Mouse (Mus musculus): Measurements from ENCODE around the gene Arl5c. TPM values are rescaled to one million over a fixed set of nuclear protein-coding genes. Genes with fewer than 3 reads are reported as not detected.

Gene Arl5c
- polyA plus RNA-seq, 1 experiment from 2014 or later = 7.4 TPM

DNA sequence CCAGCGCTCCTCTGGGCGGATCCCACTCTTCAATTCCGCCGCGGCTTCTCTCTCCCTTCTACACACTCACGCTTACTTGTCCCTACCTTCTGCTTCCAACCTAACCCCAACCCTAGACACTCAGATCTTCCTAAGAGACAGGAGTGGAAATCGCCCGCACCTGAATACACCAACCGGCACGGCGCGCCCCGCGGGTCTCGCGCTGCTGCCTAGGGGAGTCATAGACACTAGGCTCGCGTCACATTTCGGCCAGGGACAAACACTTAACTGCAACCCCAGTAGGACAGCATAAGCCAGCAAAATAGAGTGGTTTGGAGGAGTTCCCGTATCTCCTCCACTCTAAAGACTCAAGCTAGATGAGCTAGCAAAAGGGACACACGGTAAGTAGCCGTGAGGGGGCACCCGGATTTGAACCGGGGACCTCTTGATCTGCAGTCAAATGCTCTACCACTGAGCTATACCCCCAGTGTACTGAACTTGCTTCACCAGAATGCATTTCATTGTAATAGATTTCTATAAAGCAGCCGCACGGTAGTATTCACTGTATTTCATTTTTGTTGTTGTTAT, 7.4 kb downstream of the Arl5c start:
- WGBS (ENCODE audit: insufficient replicate concordance) = under 1% methylated on average over 26 of the region's 26 CpGs
- ATAC-seq (ENCODE audit: low read depth) = peak; percentile 85
- H3K4me1 ChIP-seq (ENCODE audit: control insufficient read depth, low read depth, low read length) = peaks cover 29% of the 10 kb centered on the region

DNA sequence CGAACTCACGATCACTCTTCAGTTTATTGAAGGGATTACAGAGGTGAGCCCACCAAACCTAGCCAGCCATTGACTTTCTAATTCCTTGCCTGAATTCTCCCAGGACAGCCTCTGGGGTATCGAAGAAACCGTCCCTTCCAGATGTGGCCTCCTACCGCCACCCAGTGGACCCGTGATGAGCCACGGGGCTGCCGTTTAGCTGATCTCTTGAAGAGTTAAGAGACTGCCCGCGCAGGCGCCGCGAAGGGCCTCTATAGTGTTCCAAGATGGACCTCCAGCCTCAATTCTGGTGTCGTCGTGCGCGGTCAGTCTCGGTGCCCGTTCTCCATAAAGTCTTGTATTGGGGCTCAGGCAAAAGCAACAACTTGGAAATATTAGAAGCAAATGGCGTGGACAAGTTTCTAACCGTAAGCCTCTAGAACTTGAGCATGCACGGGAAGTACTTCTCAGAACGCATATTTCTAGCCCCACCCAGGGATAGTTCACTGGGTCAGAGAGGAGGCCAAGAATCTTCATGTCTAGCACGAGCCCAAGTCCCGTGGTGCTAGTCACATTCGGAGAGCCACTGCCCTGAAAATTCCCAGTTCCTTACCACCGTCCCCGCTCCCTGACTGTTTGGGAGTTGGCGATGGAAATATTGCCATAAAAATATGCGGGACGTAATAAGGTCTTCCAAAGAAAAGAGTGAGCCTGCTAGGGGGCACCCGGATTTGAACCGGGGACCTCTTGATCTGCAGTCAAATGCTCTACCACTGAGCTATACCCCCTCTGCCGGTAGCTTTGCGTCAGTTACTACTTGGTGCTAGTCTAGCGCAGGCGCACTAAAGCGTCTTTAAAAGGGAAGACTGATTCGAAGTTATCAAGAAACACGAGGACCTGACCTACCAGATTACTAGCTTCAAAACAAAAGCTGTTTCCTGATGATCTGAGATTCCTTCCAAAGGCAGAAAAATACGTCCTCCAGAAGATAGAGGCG, 8.1 kb downstream of the Arl5c start:
- under 1% methylated on average over 42 of the region's 42 CpGs for WGBS (ENCODE audit: insufficient replicate concordance)
- peak overlapping the region; percentile 87 for H3K4me3 ChIP-seq (ENCODE audit: low read depth, low read length)
- no peaks in the 10 kb centered on the region for H3K9me3 ChIP-seq (replicated peaks; ENCODE audit: control insufficient read depth, low read length)
- H3K9ac ChIP-seq (ENCODE audit: low read depth, low read length) = peak overlapping the region; percentile 83
- no peaks in the 10 kb centered on the region for H3K36me3 ChIP-seq (ENCODE audit: control insufficient read depth, insufficient read depth)
- ATAC-seq (ENCODE audit: low read depth) = peak; percentile 76
- peaks cover 30% of the 10 kb centered on the region for H3K27me3 ChIP-seq (ENCODE audit: control insufficient read depth, insufficient read depth, low read depth, low read length)
- H3K27ac ChIP-seq (ENCODE audit: low read length) = peak overlapping the region; percentile 90
- H3K4me1 ChIP-seq (ENCODE audit: control insufficient read depth, low read depth, low read length) = peaks cover 29% of the 10 kb centered on the region
- peak overlapping the region; percentile 92 for H3K4me2 ChIP-seq (ENCODE audit: low read depth, low read length)

More for the DNA sequence above, 7.4 kb downstream of the Arl5c start:
- peak overlapping the region; percentile 87 for H3K4me3 ChIP-seq (ENCODE audit: low read depth, low read length)
- peak overlapping the region; percentile 92 for H3K4me2 ChIP-seq (ENCODE audit: low read depth, low read length)
- H3K9ac ChIP-seq (ENCODE audit: low read depth, low read length) = peak overlapping the region; percentile 83
- peak overlapping the region; percentile 90 for H3K27ac ChIP-seq (ENCODE audit: low read length)
- peaks cover 30% of the 10 kb centered on the region for H3K27me3 ChIP-seq (ENCODE audit: control insufficient read depth, insufficient read depth, low read depth, low read length)
- H3K36me3 ChIP-seq (ENCODE audit: control insufficient read depth, insufficient read depth) = no peaks in the 10 kb centered on the region
- H3K9me3 ChIP-seq (replicated peaks; ENCODE audit: control insufficient read depth, low read length) = no peaks in the 10 kb centered on the region

DNA sequence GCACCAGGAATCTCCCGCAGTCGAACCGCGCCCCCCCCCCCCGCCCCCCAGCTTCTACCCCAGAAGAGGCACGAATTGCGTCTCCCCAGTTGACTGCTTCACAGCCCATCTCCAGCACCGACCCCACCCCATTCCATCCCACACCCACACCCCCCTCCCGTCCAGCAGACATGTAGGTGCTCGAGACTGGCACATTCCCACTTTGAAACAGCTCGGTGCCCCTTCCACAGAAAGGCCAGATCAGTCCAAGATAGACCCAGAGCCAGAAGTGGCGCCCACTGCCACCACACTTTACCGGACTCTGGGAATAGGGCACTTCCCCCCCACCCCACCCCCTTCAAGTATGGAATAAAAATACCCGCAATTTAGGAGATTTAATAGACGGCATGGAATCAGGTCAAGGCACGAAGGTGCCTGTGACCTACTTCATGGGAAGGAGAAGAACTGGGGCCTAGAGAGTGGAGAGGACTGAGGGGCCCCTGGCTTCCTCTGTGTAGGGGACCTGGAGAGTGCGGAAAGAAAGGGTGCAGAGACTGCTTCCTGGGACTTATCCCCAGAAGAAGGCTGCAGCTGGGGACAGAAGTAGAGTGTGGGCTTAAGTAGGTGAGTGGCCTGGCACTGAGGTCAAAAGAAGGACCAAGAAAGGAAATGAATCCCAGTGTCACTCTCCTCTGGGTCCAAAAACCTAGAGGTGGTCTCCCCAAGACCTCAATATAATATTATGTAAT, 9.1 kb downstream of the Arl5c start:
- H3K9ac ChIP-seq (ENCODE audit: low read depth, low read length) = no peak overlapping the region
- H3K4me3 ChIP-seq (ENCODE audit: low read depth, low read length) = peak overlapping the region; percentile 87
- WGBS (ENCODE audit: insufficient replicate concordance) = 30% methylated on average over 16 of the region's 17 CpGs

DNA sequence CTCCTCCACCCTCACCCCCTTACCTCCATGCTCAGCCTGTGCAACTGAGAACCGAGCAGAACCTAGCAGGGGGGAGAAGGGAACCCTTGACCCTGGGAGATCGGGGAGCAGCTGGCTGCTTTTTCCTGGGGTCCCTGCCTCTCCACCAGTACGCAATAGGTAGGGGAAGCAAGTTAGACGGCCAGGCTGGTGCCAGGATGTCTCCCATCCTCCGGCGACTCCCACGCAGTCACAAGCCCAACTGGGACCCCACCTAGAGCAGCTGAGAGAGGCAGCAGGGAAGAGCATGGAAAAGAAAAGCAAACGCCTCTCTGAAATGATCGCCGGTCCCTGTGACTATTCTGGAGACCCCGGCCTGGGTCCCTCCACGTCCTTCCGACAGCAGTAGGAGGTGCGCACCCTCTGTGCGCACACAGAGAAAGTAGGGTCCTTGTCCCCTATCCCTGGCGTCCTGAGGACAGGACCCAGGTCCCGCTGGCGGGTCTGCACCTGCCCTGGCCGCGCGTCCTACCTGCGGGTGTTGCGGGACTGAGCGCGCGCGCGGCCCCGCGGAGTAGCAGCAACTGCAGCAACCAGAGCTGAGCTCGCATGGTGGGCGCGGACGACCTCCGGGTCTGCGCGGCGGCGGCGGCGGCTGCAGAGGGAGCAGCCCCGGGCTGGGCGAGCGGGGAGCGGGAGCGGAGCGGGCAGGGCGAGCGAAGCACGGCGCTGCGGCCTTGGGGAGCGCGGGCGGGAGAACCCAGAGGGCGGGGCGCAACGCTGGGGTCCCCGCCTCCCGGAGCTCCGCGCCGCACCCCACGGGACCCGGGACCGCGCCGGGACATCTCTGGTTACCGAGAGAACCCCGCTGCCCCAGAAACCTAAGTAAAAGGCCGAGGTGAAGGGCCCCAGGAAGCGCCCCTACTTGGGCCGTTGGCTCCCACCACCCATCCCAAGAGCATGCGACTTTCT, 10.0 kb downstream of the Arl5c start, which contains the start of gene Plxdc1:
Gene Plxdc1 (minus strand): TSS at position 718 of the 951 bp plus-strand sequence.
- peaks cover 30% of the 10 kb centered on the region for H3K27me3 ChIP-seq (ENCODE audit: control insufficient read depth, insufficient read depth, low read depth, low read length)
- H3K36me3 ChIP-seq (ENCODE audit: control insufficient read depth, insufficient read depth) = no peaks in the 10 kb centered on the region
- no peak within 1 kb of the TSS for H3K27ac ChIP-seq (ENCODE audit: low read length)
- ATAC-seq (ENCODE audit: low read depth) = no peak
- H3K4me3 ChIP-seq (ENCODE audit: low read depth, low read length) = peak within 1 kb of the TSS; percentile 87
- WGBS (ENCODE audit: insufficient replicate concordance) = 4% methylated on average over 74 of the region's 74 CpGs
- H3K4me1 ChIP-seq (ENCODE audit: control insufficient read depth, low read depth, low read length) = peaks cover 29% of the 10 kb centered on the region
- H3K9ac ChIP-seq (ENCODE audit: low read depth, low read length) = peak within 1 kb of the TSS; percentile 53
- H3K4me2 ChIP-seq (ENCODE audit: low read depth, low read length) = peak within 1 kb of the TSS; percentile 92
- H3K9me3 ChIP-seq (replicated peaks; ENCODE audit: control insufficient read depth, low read length) = no peaks in the 10 kb centered on the region

More for the DNA sequence above, 9.1 kb downstream of the Arl5c start:
- no peak overlapping the region for H3K27ac ChIP-seq (ENCODE audit: low read length)
- H3K36me3 ChIP-seq (ENCODE audit: control insufficient read depth, insufficient read depth) = no peaks in the 10 kb centered on the region
- ATAC-seq (ENCODE audit: low read depth) = no peak
- peak overlapping the region; percentile 92 for H3K4me2 ChIP-seq (ENCODE audit: low read depth, low read length)
- H3K9me3 ChIP-seq (replicated peaks; ENCODE audit: control insufficient read depth, low read length) = no peaks in the 10 kb centered on the region
- peaks cover 29% of the 10 kb centered on the region for H3K4me1 ChIP-seq (ENCODE audit: control insufficient read depth, low read depth, low read length)
- H3K27me3 ChIP-seq (ENCODE audit: control insufficient read depth, insufficient read depth, low read depth, low read length) = peaks cover 30% of the 10 kb centered on the region

DNA sequence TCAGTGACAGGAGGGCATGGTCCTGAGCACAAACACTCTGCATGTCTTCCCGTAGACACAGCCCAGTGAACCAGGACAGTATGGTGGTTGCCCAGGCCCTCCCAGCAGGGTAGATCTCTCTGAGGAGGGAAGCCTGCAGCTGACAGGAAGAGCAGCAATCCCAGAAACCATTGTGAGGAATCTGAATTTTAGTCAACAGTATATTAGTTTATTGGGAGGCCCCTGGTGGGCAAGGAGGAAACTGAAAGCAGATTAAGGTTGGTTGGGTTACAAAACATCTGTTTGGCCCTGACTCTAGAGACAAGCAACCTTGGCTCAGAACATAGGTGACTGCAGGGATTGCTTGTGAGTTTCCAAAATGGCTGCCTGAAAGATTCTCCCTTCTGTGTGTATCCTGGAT, 12.0 kb downstream of the Arl5c start:
- H3K9me3 ChIP-seq (replicated peaks; ENCODE audit: control insufficient read depth, low read length) = no peaks in the 10 kb centered on the region
- no peaks in the 10 kb centered on the region for H3K36me3 ChIP-seq (ENCODE audit: control insufficient read depth, insufficient read depth)
- 35% methylated on average over 1 of the region's 1 CpGs for WGBS (ENCODE audit: insufficient replicate concordance)
- peaks cover 20% of the 10 kb centered on the region for H3K4me1 ChIP-seq (ENCODE audit: control insufficient read depth, low read depth, low read length)
- H3K27me3 ChIP-seq (ENCODE audit: control insufficient read depth, insufficient read depth, low read depth, low read length) = peaks cover 30% of the 10 kb centered on the region
- H3K4me2 ChIP-seq (ENCODE audit: low read depth, low read length) = no peak overlapping the region
- no peak overlapping the region for H3K4me3 ChIP-seq (ENCODE audit: low read depth, low read length)
- H3K27ac ChIP-seq (ENCODE audit: low read length) = no peak overlapping the region
- ATAC-seq (ENCODE audit: low read depth) = no peak
- H3K9ac ChIP-seq (ENCODE audit: low read depth, low read length) = no peak overlapping the region

DNA sequence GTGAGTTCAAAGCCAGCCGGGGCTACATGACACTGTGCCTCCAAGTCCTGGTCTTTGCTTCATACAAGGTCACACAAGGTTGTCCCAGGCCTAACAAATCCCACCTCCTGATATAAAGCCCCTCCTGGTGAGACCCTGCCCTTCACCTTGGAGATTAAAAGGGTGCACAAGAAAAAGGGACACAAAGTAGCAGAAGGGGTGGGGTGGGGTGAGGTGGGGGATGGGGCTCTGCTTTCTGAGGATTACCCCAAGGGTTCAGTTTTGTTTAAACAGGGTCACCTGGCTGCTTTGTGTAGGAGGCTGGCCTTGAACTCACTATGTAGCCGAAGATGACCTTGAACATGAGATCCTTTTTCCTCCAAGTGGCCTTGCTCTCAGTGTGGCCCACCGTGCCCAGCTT, 12.5 kb downstream of the Arl5c start:
- Histone ChIP-seq H3K27ac (ENCODE audit: low read length) (no peak overlapping the region), H3K9ac (ENCODE audit: low read depth, low read length) (no peak overlapping the region), H3K4me3 (ENCODE audit: low read depth, low read length) (no peak overlapping the region), H3K27me3 (ENCODE audit: control insufficient read depth, insufficient read depth, low read depth, low read length) (peaks cover 30% of the 10 kb centered on the region), H3K36me3 (ENCODE audit: control insufficient read depth, insufficient read depth) (no peaks in the 10 kb centered on the region), H3K9me3 (replicated peaks; ENCODE audit: control insufficient read depth, low read length) (no peaks in the 10 kb centered on the region), H3K4me2 (ENCODE audit: low read depth, low read length) (no peak overlapping the region), H3K4me1 (ENCODE audit: control insufficient read depth, low read depth, low read length) (peaks cover 20% of the 10 kb centered on the region)
- no peak for ATAC-seq (ENCODE audit: low read depth)
- 78% methylated on average over 3 of the region's 3 CpGs for WGBS (ENCODE audit: insufficient replicate concordance)

DNA sequence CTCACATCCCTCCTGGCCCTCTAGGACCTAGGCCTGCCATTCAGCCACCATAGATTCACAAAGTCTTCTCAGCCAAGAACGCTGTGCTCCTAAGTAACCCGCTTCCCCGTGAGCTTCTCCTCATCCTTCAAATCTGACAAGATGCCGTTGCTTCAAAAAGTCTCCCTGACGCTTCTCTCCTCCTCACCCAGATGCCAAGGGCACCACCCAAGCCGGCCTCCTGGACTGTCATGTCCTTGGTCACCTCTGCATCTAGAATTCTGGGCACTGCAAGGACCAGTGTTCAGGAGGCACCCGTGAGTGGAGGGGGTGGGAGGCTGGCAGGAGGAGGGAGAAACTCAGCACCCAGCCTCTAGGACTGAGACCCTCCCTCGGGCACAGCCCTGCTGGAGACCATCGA, 13.3 kb downstream of the Arl5c start:
- Histone ChIP-seq H3K4me2 (ENCODE audit: low read depth, low read length) (no peak overlapping the region), H3K4me1 (ENCODE audit: control insufficient read depth, low read depth, low read length) (peaks cover 18% of the 10 kb centered on the region), H3K4me3 (ENCODE audit: low read depth, low read length) (no peak overlapping the region), H3K9me3 (replicated peaks; ENCODE audit: control insufficient read depth, low read length) (no peaks in the 10 kb centered on the region), H3K36me3 (ENCODE audit: control insufficient read depth, insufficient read depth) (no peaks in the 10 kb centered on the region), H3K27ac (ENCODE audit: low read length) (no peak overlapping the region), H3K27me3 (ENCODE audit: control insufficient read depth, insufficient read depth, low read depth, low read length) (peaks cover 30% of the 10 kb centered on the region), H3K9ac (ENCODE audit: low read depth, low read length) (no peak overlapping the region)
- WGBS (ENCODE audit: insufficient replicate concordance) = 71% methylated on average over 9 of the region's 9 CpGs
- no peak for ATAC-seq (ENCODE audit: low read depth)

DNA sequence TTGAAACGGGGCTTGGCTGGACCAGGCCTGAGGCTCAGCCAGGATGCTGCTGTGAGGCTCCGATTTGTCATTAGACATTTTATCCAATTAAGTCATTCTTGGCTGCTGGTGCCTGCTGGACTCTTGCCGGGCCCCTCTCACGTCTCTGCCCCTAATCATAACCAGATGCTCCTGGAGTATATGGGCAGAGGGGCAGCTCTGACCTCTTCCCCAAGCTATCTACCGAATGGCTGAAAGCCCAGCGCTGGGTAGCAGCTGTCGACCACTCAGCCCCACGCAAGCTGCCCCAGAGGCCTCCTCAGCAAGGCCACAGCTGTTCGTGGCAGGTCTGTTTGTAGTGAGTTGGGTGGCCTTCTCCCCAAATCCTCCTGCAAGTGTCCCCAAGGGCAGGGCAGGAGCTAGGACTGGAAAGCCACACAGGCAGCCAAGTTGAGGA, 15.4 kb downstream of the Arl5c start:
- no peak for ATAC-seq (ENCODE audit: low read depth)
- 67% methylated on average over 9 of the region's 9 CpGs for WGBS (ENCODE audit: insufficient replicate concordance)
- Histone ChIP-seq H3K9ac (ENCODE audit: low read depth, low read length) (no peak overlapping the region), H3K4me2 (ENCODE audit: low read depth, low read length) (no peak overlapping the region), H3K27me3 (ENCODE audit: control insufficient read depth, insufficient read depth, low read depth, low read length) (peaks cover 13% of the 10 kb centered on the region), H3K4me1 (ENCODE audit: control insufficient read depth, low read depth, low read length) (no peaks in the 10 kb centered on the region), H3K27ac (ENCODE audit: low read length) (no peak overlapping the region), H3K9me3 (replicated peaks; ENCODE audit: control insufficient read depth, low read length) (no peaks in the 10 kb centered on the region), H3K4me3 (ENCODE audit: low read depth, low read length) (no peak overlapping the region), H3K36me3 (ENCODE audit: control insufficient read depth, insufficient read depth) (no peaks in the 10 kb centered on the region)
